Comparison of ENCODE assay signal across 15 mouse cellular contexts in the genomic region with DNA sequence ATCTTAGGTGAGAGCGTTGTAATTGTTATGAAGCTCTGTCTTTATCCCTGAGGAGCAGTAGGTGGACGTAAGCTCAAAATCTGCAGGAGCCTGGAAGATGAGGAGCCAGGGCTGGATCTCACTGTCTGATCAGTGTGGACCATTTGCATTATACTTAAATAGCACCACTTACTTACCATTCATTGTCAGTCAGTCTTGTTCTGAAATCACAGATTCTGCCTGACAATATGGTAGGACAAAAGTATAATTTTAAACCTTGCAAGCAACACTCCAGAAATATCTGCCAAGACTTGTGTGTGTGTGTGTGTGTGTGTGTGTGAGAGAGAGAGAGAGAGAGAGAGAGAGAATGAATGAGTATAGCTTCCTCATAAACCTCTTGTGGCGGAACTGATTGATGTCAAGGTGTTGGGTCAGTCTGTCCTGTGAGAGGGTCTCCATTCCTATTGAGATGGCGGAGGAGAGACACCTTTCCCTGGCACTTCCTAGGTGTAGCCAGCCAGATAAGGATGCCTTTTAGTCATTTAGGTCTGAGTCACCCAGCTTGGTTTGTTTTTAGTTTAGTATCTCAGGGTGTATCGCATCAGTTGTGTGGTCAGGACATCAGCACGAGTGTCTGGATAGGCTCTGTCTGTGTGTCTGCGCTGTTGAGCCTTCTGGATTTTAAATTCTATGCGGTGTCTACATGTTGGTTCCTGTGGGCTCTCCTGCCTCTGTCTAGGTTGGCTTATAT. TPM values are rescaled to one million over a fixed set of nuclear protein-coding genes. Genes with fewer than 3 reads are reported as not detected.
DNase-seq lines count a peak whose midpoint lies in the region; ATAC-seq and TF ChIP-seq lines count a peak whose summit lies in the region.
"Had no signal": no experiment of that assay in that cellular context is flagged by ENCODE, and none has a peak within 500 bp of the region (broad histone marks: within the 10 kb centered on the region; RNA-seq: fewer than 3 reads in every experiment).

No protein-coding gene starts in this region.

- 74% methylated on average over 8 of the region's 8 CpGs for WGBS in heart, embryonic 10.5 days
- 85% methylated on average over 8 of the region's 8 CpGs for whole genome bisulfite sequencing in intestine, postnatal 0 days
- 88% methylated on average over 8 of the region's 8 CpGs for WGBS in intestine, embryonic 15.5 days
- 94% methylated on average over 8 of the region's 8 CpGs for WGBS in embryonic facial prominence, embryonic 10.5 days

- H3K4me2 ChIP-seq in intestine, postnatal 0 days (replicated peaks; ENCODE audit: low read depth): no peak overlapping the region
- no peak overlapping the region for H3K4me2 ChIP-seq in intestine, embryonic 15.5 days (replicated peaks)
- H3K4me2 ChIP-seq: embryonic facial prominence, embryonic 15.5 days; hindbrain, embryonic 14.5 days; limb, embryonic 12.5 days; neural tube, embryonic 15.5 days had no signal

- no peak for ATAC-seq in intestine, postnatal 0 days
- ATAC-seq in intestine, embryonic 15.5 days: no peak

- no peak overlapping the region for H3K9ac ChIP-seq in intestine, postnatal 0 days (ENCODE audit: low read depth, low read length)
- no peak overlapping the region for H3K9ac ChIP-seq in intestine, embryonic 15.5 days
- H3K9ac ChIP-seq: embryonic facial prominence, embryonic 15.5 days; hindbrain, embryonic 14.5 days; limb, embryonic 12.5 days; liver, embryonic 14.5 days; neural tube, embryonic 15.5 days had no signal

- peaks cover 85% of the 10 kb centered on the region for H3K4me1 ChIP-seq in heart, embryonic 10.5 days
- H3K4me1 ChIP-seq in intestine, postnatal 0 days (replicated peaks; ENCODE audit: control insufficient read depth, insufficient read depth, low read length): peaks cover 15% of the 10 kb centered on the region; the same call in 1 of the 2 replicates
- peaks cover 29% of the 10 kb centered on the region for H3K4me1 ChIP-seq in intestine, embryonic 15.5 days (replicated peaks)
- peaks cover 44% of the 10 kb centered on the region for H3K4me1 ChIP-seq in embryonic facial prominence, embryonic 10.5 days

- H3K36me3 ChIP-seq in heart, embryonic 10.5 days: peaks cover 13% of the 10 kb centered on the region
- H3K36me3 ChIP-seq in intestine, postnatal 0 days (ENCODE audit: control insufficient read depth, insufficient read depth): peaks cover 10% of the 10 kb centered on the region; the same call in 1 of the 2 replicates
- no peaks in the 10 kb centered on the region for H3K36me3 ChIP-seq in intestine, embryonic 15.5 days
- H3K36me3 ChIP-seq in embryonic facial prominence, embryonic 10.5 days (replicated peaks): peaks cover 17% of the 10 kb centered on the region

- no peak for TF ChIP-seq CTCF in intestine, postnatal 0 days (IDR thresholded peaks at IDR 0.05; ENCODE audit: low read depth)

- no peaks in the 10 kb centered on the region for H3K27me3 ChIP-seq in heart, embryonic 10.5 days (ENCODE audit: insufficient read depth, poor library complexity, severe bottlenecking)
- no peaks in the 10 kb centered on the region for H3K27me3 ChIP-seq in intestine, postnatal 0 days (replicated peaks; ENCODE audit: control insufficient read depth, insufficient read depth, low read length)
- H3K27me3 ChIP-seq in intestine, embryonic 15.5 days (replicated peaks): no peaks in the 10 kb centered on the region
- no peaks in the 10 kb centered on the region for H3K27me3 ChIP-seq in embryonic facial prominence, embryonic 10.5 days (replicated peaks; ENCODE audit: low read depth, poor library complexity, severe bottlenecking)
- H3K27me3 ChIP-seq: embryonic facial prominence, embryonic 15.5 days; limb, embryonic 12.5 days; neural tube, embryonic 15.5 days had no signal

- H3K27ac ChIP-seq in heart, embryonic 10.5 days: peak overlapping the region; percentile 81; the same call in 1 of the 2 replicates
- peak overlapping the region; percentile 60 for H3K27ac ChIP-seq in intestine, postnatal 0 days (ENCODE audit: low read depth, low read length)
- no peak overlapping the region for H3K27ac ChIP-seq in intestine, embryonic 15.5 days
- peak overlapping the region; percentile 32; the same call in 1 of the 2 replicates for H3K27ac ChIP-seq in embryonic facial prominence, embryonic 10.5 days (replicated peaks)
- H3K27ac ChIP-seq: embryonic facial prominence, embryonic 15.5 days; hindbrain, embryonic 14.5 days; limb, embryonic 12.5 days; liver, embryonic 14.5 days; neural tube, embryonic 15.5 days had no signal

- no peaks in the 10 kb centered on the region for H3K9me3 ChIP-seq in heart, embryonic 10.5 days
- no peaks in the 10 kb centered on the region for H3K9me3 ChIP-seq in intestine, postnatal 0 days (ENCODE audit: control insufficient read depth)
- H3K9me3 ChIP-seq in intestine, embryonic 15.5 days: no peaks in the 10 kb centered on the region
- no peaks in the 10 kb centered on the region for H3K9me3 ChIP-seq in embryonic facial prominence, embryonic 10.5 days
- H3K9me3 ChIP-seq: embryonic facial prominence, embryonic 15.5 days; forebrain, embryonic 10.5 days; limb, embryonic 12.5 days; neural tube, embryonic 15.5 days had no signal

- no peak overlapping the region for H3K4me3 ChIP-seq in heart, embryonic 10.5 days
- H3K4me3 ChIP-seq in intestine, postnatal 0 days (ENCODE audit: low read depth, low read length): no peak overlapping the region
- H3K4me3 ChIP-seq in intestine, embryonic 15.5 days (replicated peaks): no peak overlapping the region
- no peak overlapping the region for H3K4me3 ChIP-seq in embryonic facial prominence, embryonic 10.5 days
- H3K4me3 ChIP-seq: embryonic facial prominence, embryonic 15.5 days; forebrain, embryonic 10.5 days; limb, embryonic 12.5 days; myocyte; neural tube, embryonic 15.5 days had no signal

- intact Hi-C loops in heart, postnatal 36 days (cut with DNase I): no loop called here

- no peak for DNase-seq in heart, embryonic 10.5 days (ENCODE audit: low spot score)
- DNase-seq in heart, postnatal 36 days: no peak
- DNase-seq in 3T3-L1 (ENCODE audit: low read depth, low spot score): peak; percentile 23
- no peak for DNase-seq in embryonic facial prominence, embryonic 10.5 days (ENCODE audit: low spot score)
- no peak for DNase-seq in thymus, postnatal 25 days
- DNase-seq: cerebellum, postnatal 10 days had no signal

RNA-seq across cellular contexts. Expression of gene Arhgef7, which starts 49.1 kb away (rescaled TPM):
- polyA plus RNA-seq in heart, embryonic 10.5 days (2016; fragmentation: Nextera tagmentation; extraction: Ambion mirVana): 47.5 and 61.3 TPM in 2 replicates
- 100 to 1,000 TPM; 125 to 130 TPM for total RNA-seq in heart, postnatal 36 days (2021)
- polyA plus RNA-seq in intestine, postnatal 0 days (2015; fragmentation: Nextera tagmentation; extraction: Ambion mirVana): 14.5 and 14.9 TPM in 2 replicates
- polyA plus RNA-seq in intestine, embryonic 15.5 days (2015; fragmentation: Nextera tagmentation; extraction: Ambion mirVana): 27.7 and 28.4 TPM in 2 replicates
- 50.3 and 55.1 TPM in 2 replicates for polyA plus RNA-seq in embryonic facial prominence, embryonic 10.5 days (2016; fragmentation: Nextera tagmentation; extraction: Ambion mirVana)
